Mouse (Mus musculus): ENCODE measurements at regions not wholly inside any gene's neighbourhood (a gene's known extent, or its start where the extent isn't known, plus 50 kb on each side); places are given as distances from the start of the nearest gene placed in this dataset.

GRCm38 (mm10) chr8:127908436-127908835 lies 450.0 kb upstream of the Nrp1 start:
- DNase-seq (ENCODE audit: low spot score in 2 of 2): no peak

- no peak for DNase-seq (ENCODE audit: low spot score in 2 of 2)
Observed at GRCm38 (mm10) chr8:127909580-127909979, 448.8 kb upstream of the Nrp1 start.

GRCm38 (mm10) chr8:127914086-127914485 lies 444.3 kb upstream of the Nrp1 start:
- DNase-seq (ENCODE audit: low spot score in 2 of 2): no peak

GRCm38 (mm10) chr8:127914914-127915313 lies 443.5 kb upstream of the Nrp1 start:
- no peak for DNase-seq (ENCODE audit: low spot score in 2 of 2)

GRCm38 (mm10) chr8:127915591-127916028 lies 442.8 kb upstream of the Nrp1 start:
- DNase-seq (ENCODE audit: low spot score in 2 of 2): no peak

GRCm38 (mm10) chr8:127921925-127922324 lies 436.5 kb upstream of the Nrp1 start:
- no peak for DNase-seq (ENCODE audit: low spot score in 2 of 2)

GRCm38 (mm10) chr8:127923321-127923720 lies 435.1 kb upstream of the Nrp1 start:
- DNase-seq (ENCODE audit: low spot score in 2 of 2): no peak

- no peak for DNase-seq (ENCODE audit: low spot score in 2 of 2)
Observed at GRCm38 (mm10) chr8:127932276-127932675, 426.1 kb upstream of the Nrp1 start.

GRCm38 (mm10) chr8:127936792-127937435 lies 421.5 kb upstream of the Nrp1 start:
- no peak for DNase-seq (ENCODE audit: low spot score in 2 of 2)

- DNase-seq (ENCODE audit: low spot score in 2 of 2): no peak
Observed at GRCm38 (mm10) chr8:127939284-127939985, 419.0 kb upstream of the Nrp1 start.

GRCm38 (mm10) chr8:127939986-127940359 lies 418.4 kb upstream of the Nrp1 start:
- no peak for DNase-seq (ENCODE audit: low spot score in 2 of 2)

GRCm38 (mm10) chr8:127942319-127942718 lies 416.1 kb upstream of the Nrp1 start:
- no peak for DNase-seq (ENCODE audit: low spot score in 2 of 2)

- no peak for DNase-seq (ENCODE audit: low spot score in 2 of 2)
Observed at GRCm38 (mm10) chr8:127944955-127945498, 413.4 kb upstream of the Nrp1 start.

GRCm38 (mm10) chr8:127957571-127957970 lies 400.8 kb upstream of the Nrp1 start:
- DNase-seq (ENCODE audit: low spot score in 2 of 2): no peak

GRCm38 (mm10) chr8:127958351-127959044 lies 399.9 kb upstream of the Nrp1 start:
- DNase-seq (ENCODE audit: low spot score in 2 of 2): no peak

- DNase-seq (ENCODE audit: low spot score in 2 of 2): no peak
Observed at GRCm38 (mm10) chr8:127962862-127963261, 395.5 kb upstream of the Nrp1 start.

GRCm38 (mm10) chr8:127963625-127964024 lies 394.8 kb upstream of the Nrp1 start:
- DNase-seq (ENCODE audit: low spot score in 2 of 2): no peak

GRCm38 (mm10) chr8:127964801-127965200 lies 393.6 kb upstream of the Nrp1 start:
- DNase-seq (ENCODE audit: low spot score in 2 of 2): no peak

- DNase-seq (ENCODE audit: low spot score in 2 of 2): no peak
Observed at GRCm38 (mm10) chr8:127965341-127965740, 393.1 kb upstream of the Nrp1 start.

- no peak for DNase-seq (ENCODE audit: low spot score in 2 of 2)
Observed at GRCm38 (mm10) chr8:127968026-127968425, 390.4 kb upstream of the Nrp1 start.

- DNase-seq (ENCODE audit: low spot score in 2 of 2): no peak
Observed at GRCm38 (mm10) chr8:127973194-127973593, 385.2 kb upstream of the Nrp1 start.

- DNase-seq (ENCODE audit: low spot score in 2 of 2): no peak
Observed at GRCm38 (mm10) chr8:127977746-127978145, 380.7 kb upstream of the Nrp1 start.

All from spleen, postnatal 10 days (tissue).